Mouse (Mus musculus): ENCODE measurements around the gene Aco1.

The Aco1 gene

GRCm38 (mm10) chr4:40157500-40158223 is 14.8 kb downstream of the Aco1 start:
- no peak for DNase-seq (ENCODE audit: inconsistent ontology term)

- DNase-seq (ENCODE audit: inconsistent ontology term) = no peak
Measured at GRCm38 (mm10) chr4:40158224-40158540, 15.3 kb downstream of the Aco1 start.

- DNase-seq (ENCODE audit: inconsistent ontology term) = no peak
Measured at GRCm38 (mm10) chr4:40160591-40161434, 17.9 kb downstream of the Aco1 start.

- no peak for DNase-seq (ENCODE audit: inconsistent ontology term)
Measured at GRCm38 (mm10) chr4:40163646-40164045, 20.8 kb downstream of the Aco1 start.

- no peak for DNase-seq (ENCODE audit: inconsistent ontology term)
Measured at GRCm38 (mm10) chr4:40171477-40171876, 28.6 kb downstream of the Aco1 start.

- DNase-seq (ENCODE audit: inconsistent ontology term) = no peak
Measured at GRCm38 (mm10) chr4:40172336-40172735, 29.5 kb downstream of the Aco1 start.

- DNase-seq (ENCODE audit: inconsistent ontology term) = no peak
Measured at GRCm38 (mm10) chr4:40174321-40174720, 31.4 kb downstream of the Aco1 start.

GRCm38 (mm10) chr4:40178584-40178983 is 35.7 kb downstream of the Aco1 start:
- no peak for DNase-seq (ENCODE audit: inconsistent ontology term)

GRCm38 (mm10) chr4:40180046-40180445 is 37.2 kb downstream of the Aco1 start:
- DNase-seq (ENCODE audit: inconsistent ontology term) = no peak

GRCm38 (mm10) chr4:40181681-40182080 is 38.8 kb downstream of the Aco1 start:
- DNase-seq (ENCODE audit: inconsistent ontology term) = no peak

GRCm38 (mm10) chr4:40182651-40183320 is 39.9 kb downstream of the Aco1 start:
- DNase-seq (ENCODE audit: inconsistent ontology term) = peak; percentile 58

GRCm38 (mm10) chr4:40183781-40184180 is 40.9 kb downstream of the Aco1 start:
- no peak for DNase-seq (ENCODE audit: inconsistent ontology term)

- DNase-seq (ENCODE audit: inconsistent ontology term) = no peak
Measured at GRCm38 (mm10) chr4:40184470-40184869, 41.6 kb downstream of the Aco1 start.

- DNase-seq (ENCODE audit: inconsistent ontology term) = no peak
Measured at GRCm38 (mm10) chr4:40187956-40188355, 45.1 kb downstream of the Aco1 start.

- DNase-seq (ENCODE audit: inconsistent ontology term) = no peak
Measured at GRCm38 (mm10) chr4:40192246-40192645, 49.4 kb downstream of the Aco1 start.

GRCm38 (mm10) chr4:40193461-40193860 is 50.6 kb downstream of the Aco1 start:
- DNase-seq (ENCODE audit: inconsistent ontology term) = no peak

- DNase-seq (ENCODE audit: inconsistent ontology term) = no peak
Measured at GRCm38 (mm10) chr4:40195336-40195735, 52.5 kb downstream of the Aco1 start.

GRCm38 (mm10) chr4:40202205-40202604 is 59.3 kb downstream of the Aco1 start:
- no peak for DNase-seq (ENCODE audit: inconsistent ontology term)

- no peak for DNase-seq (ENCODE audit: inconsistent ontology term)
Measured at GRCm38 (mm10) chr4:40204374-40204773, 61.5 kb downstream of the Aco1 start.

GRCm38 (mm10) chr4:40205231-40205903 is 62.5 kb downstream of the Aco1 start:
- no peak for DNase-seq (ENCODE audit: inconsistent ontology term)

- peak; percentile 92 for DNase-seq (ENCODE audit: inconsistent ontology term)
Measured at GRCm38 (mm10) chr4:40207701-40208100, 64.8 kb downstream of the Aco1 start.

- DNase-seq (ENCODE audit: inconsistent ontology term) = no peak
Measured at GRCm38 (mm10) chr4:40212177-40212576, 69.3 kb downstream of the Aco1 start.

All from Muller cell, postnatal 12 days (primary cell).